Mouse (Mus musculus) CH12.LX (cell line): ENCODE results near the gene Mettl22.

Experiments
- CTCF ChIP-seq, 2 experiments: IDR thresholded peaks in 1 of 2; conservative IDR thresholded peaks in 1 of 2; 2 replicates each; pipeline ENCODE4 v1.5.1; 2011 to 2012; ENCODE audit warnings: low read depth in 2 of 2, low read length in 2 of 2, improper control_type of control experiment in 1 of 2, inconsistent platforms in 1 of 2, mild to moderate bottlenecking in 1 of 2, moderate library complexity in 1 of 2
- E2F4 ChIP-seq: IDR thresholded peaks from 2 replicates; pipeline ENCODE4 v1.6.1; 2011; ENCODE audit warnings: low read depth, low read length, improper control_type of control experiment; ENCODE audit not compliant: insufficient replicate concordance
- KAT2A ChIP-seq: IDR thresholded peaks from 2 replicates; pipeline ENCODE4 v1.6.1; 2012; ENCODE audit warnings: low read length, improper control_type of control experiment, inconsistent platforms; ENCODE audit not compliant: insufficient replicate concordance
- MAX ChIP-seq: IDR thresholded peaks from 2 replicates; pipeline ENCODE4 v1.6.1; 2011; ENCODE audit warnings: low read length, improper control_type of control experiment
- MYC ChIP-seq: IDR thresholded peaks from 2 replicates; pipeline ENCODE4 v1.6.1; 2011; ENCODE audit warnings: low read depth, mild to moderate bottlenecking, improper control_type of control experiment, low read length
- POLR2A ChIP-seq: IDR thresholded peaks from 2 replicates; pipeline ENCODE4 v1.6.1; 2011; ENCODE audit warnings: low read depth, mild to moderate bottlenecking, improper control_type of control experiment, low read length
- SIN3A ChIP-seq: IDR thresholded peaks from 2 replicates; pipeline ENCODE4 v1.6.1; 2012; ENCODE audit warnings: low read length, improper control_type of control experiment, inconsistent platforms
- SMC3 ChIP-seq: IDR thresholded peaks from 2 replicates; pipeline ENCODE4 v1.6.1; 2011; ENCODE audit warnings: low read depth, low read length, improper control_type of control experiment
- TBP ChIP-seq: conservative IDR thresholded peaks from 2 replicates; pipeline ENCODE4 v1.6.1; 2011; ENCODE audit warnings: low read depth, low read length, improper control_type of control experiment
- USF2 ChIP-seq: conservative IDR thresholded peaks from 2 replicates; pipeline ENCODE4 v1.6.1; 2011; ENCODE audit warnings: low read depth, low read length, improper control_type of control experiment
- ZC3H11A ChIP-seq: IDR thresholded peaks from 2 replicates; pipeline ENCODE4 v1.6.1; 2012; ENCODE audit warnings: low read depth, mild to moderate bottlenecking, inconsistent platforms, low read length, improper control_type of control experiment

- TF ChIP-seq CTCF (conservative IDR thresholded peaks at IDR 0.05 in 1 of 2, IDR thresholded peaks at IDR 0.05 in 1 of 2; ENCODE audit: low read depth in 2 of 2, low read length in 2 of 2): no peak
- no peak for TF ChIP-seq ZC3H11A
- TF ChIP-seq POLR2A: no peak
- no peak for TF ChIP-seq USF2
- no peak for TF ChIP-seq E2F4
- TF ChIP-seq TBP: no peak
- no peak for TF ChIP-seq SIN3A
- no peak for TF ChIP-seq MYC
- no peak for TF ChIP-seq KAT2A
- no peak for TF ChIP-seq MAX
- TF ChIP-seq SMC3: no peak
Measured at GRCm38 (mm10) chr16:8444911-8445310, 25.7 kb upstream of the Mettl22 start.
